Mouse (Mus musculus) bone marrow, adult 2 months (tissue): ENCODE results near the gene Cfb.

Experiments used
- CTCF ChIP-seq: fragments of 200-500 bp; IDR thresholded peaks from 2 replicates; pipeline ENCODE4 v1.5.1; 2011; ENCODE audit warnings: low read length, control low read depth; ENCODE audit not compliant: control insufficient read depth, insufficient read depth
- POLR2A ChIP-seq: fragments of 200-500 bp; IDR thresholded peaks from 2 replicates; pipeline ENCODE4 v1.6.1; 2011; ENCODE audit warnings: low read depth, mild to moderate bottlenecking, control low read depth, low read length, borderline replicate concordance; ENCODE audit not compliant: control insufficient read depth

GRCm38 (mm10) chr17:34807176-34807575 is 55.1 kb downstream of the Cfb start:
- TF ChIP-seq POLR2A (no peak), CTCF (no peak)
